Mouse (Mus musculus) cortical plate, adult 2 months (tissue): ENCODE measurements around the gene Rgs6.

ENCODE experiments used
- CTCF ChIP-seq: fragments of 200-500 bp; IDR thresholded peaks from 2 replicates; pipeline ENCODE4 v1.5.1; 2011; ENCODE audit warnings: mild to moderate bottlenecking, control low read depth, low read length; ENCODE audit not compliant: insufficient read depth; ENCODE audit errors: extremely low read depth
- POLR2A ChIP-seq: fragments of 200-500 bp; IDR thresholded peaks from 2 replicates; pipeline ENCODE4 v1.6.1; 2011; ENCODE audit warnings: mild to moderate bottlenecking, low read length, control low read depth; ENCODE audit not compliant: insufficient read depth; ENCODE audit errors: extremely low read depth

- TF ChIP-seq POLR2A (no peak), CTCF (peak; percentile 63)
Observed at GRCm38 (mm10) chr12:82700840-82701239, 112.7 kb downstream of the Rgs6 start.
